Mouse (Mus musculus) embryonic stem cell, embryonic (primary cell): ENCODE results near the gene Osbp2.

Experiments used
- CTCF ChIA-PET, 4 experiments: fragments of 300-600 bp in 2 of 4; fragments of 350-600 bp in 2 of 4; sonication (Branson Sonifier 250); formaldehyde crosslinking; loops; one replicate each; lab custom pipeline; 2022; ENCODE audit warnings: inconsistent platforms in 2 of 4; lab: Charles Lee
- POLR2A ChIA-PET, 4 experiments: fragments of 300-600 bp in 2 of 4; fragments of 350-600 bp in 2 of 4; sonication (Branson Sonifier 250); formaldehyde crosslinking; loops; one replicate each; lab custom pipeline; 2022; ENCODE audit warnings: antibody characterized with exemption in 4 of 4, inconsistent platforms in 1 of 4; lab: Charles Lee

Gene Osbp2

GRCm38 (mm10) chr11:3850746-3851277, 12.9 kb downstream of the Osbp2 start:
- CTCF ChIA-PET: no interaction called here
- POLR2A ChIA-PET: interaction anchor here in 1 of 4 experiments (0.6 kb wide), 1 partner anchor 860 kb away, joined by 3 read pairs; no protein-coding TSS in a partner anchor

- POLR2A ChIA-PET: interaction anchor here in 2 of 4 experiments (1.1 to 1.9 kb wide), 5 partner anchors 9 to 63 kb away, joined by 3 to 6 read pairs (median 3); partner anchors contain the start of gene Slc35e4 (in 1 of the 2)
- CTCF ChIA-PET: interaction anchor here in 1 of 4 experiments (0.7 kb wide), 1 partner anchor 18 kb away, joined by 3 read pairs; no protein-coding TSS in a partner anchor
Observed at GRCm38 (mm10) chr11:3850315-3850614, 13.4 kb downstream of the Osbp2 start.

GRCm38 (mm10) chr11:3849469-3850314, 14.0 kb downstream of the Osbp2 start:
- POLR2A ChIA-PET: interaction anchor here in 3 of 4 experiments (0.5 to 1.9 kb wide), 9 partner anchors 8 to 517 kb away, joined by 3 to 11 read pairs (median 3); partner anchors contain the start of genes Morc2a (in 1 of the 3), Osbp2 (in 1 of the 3) and Slc35e4 (in 1 of the 3)
- CTCF ChIA-PET: interaction anchor here (0.7 to 1.2 kb wide), 6 partner anchors 14 to 72 kb away, joined by 3 to 7 read pairs (median 4); partner anchors contain the start of gene Slc35e4 (in 1 of the 4)

GRCm38 (mm10) chr11:3846351-3846750, 17.4 kb downstream of the Osbp2 start:
- ChIA-PET CTCF (interaction anchor here in 2 of 4 experiments (0.5 to 1.2 kb wide), 2 partner anchors 9 to 12 kb away, joined by 3 to 5 read pairs; no protein-coding TSS in a partner anchor), POLR2A (interaction anchor here in 1 of 4 experiments (1.5 kb wide), 1 partner anchor 18 kb away, joined by 3 read pairs; the partner anchor contains the start of gene Osbp2)

- ChIA-PET POLR2A (interaction anchor here in 2 of 4 experiments (0.8 to 1.1 kb wide), 2 partner anchors 91 to 196 kb away, joined by 3 to 4 read pairs; partner anchors contain the start of gene Morc2a (in 1 of the 2)), CTCF (interaction anchor here in 3 of 4 experiments (0.6 to 1.3 kb wide), 3 partner anchors 9 to 12 kb away, joined by 3 to 4 read pairs (median 3); no protein-coding TSS in a partner anchor)
Observed at GRCm38 (mm10) chr11:3843943-3844734, 19.6 kb downstream of the Osbp2 start.

- ChIA-PET POLR2A (interaction anchor here in 3 of 4 experiments (0.5 to 3.5 kb wide), 14 partner anchors 12 to 569 kb away, joined by 3 to 12 read pairs (median 6); partner anchors contain the start of genes Morc2a (in 2 of the 3), Osbp2 (in 2 of the 3), Drg1 (in 1 of the 3) and Slc35e4 (in 1 of the 3)), CTCF (interaction anchor here (0.5 to 3.6 kb wide), 26 partner anchors 8 to 698 kb away, joined by 3 to 17 read pairs (median 4); partner anchors contain the start of genes Slc35e4 (in 2 of the 4), Osbp2 (in 1 of the 4) and Selenom (in 1 of the 4))
Observed at GRCm38 (mm10) chr11:3835271-3835670, 28.4 kb downstream of the Osbp2 start.

- POLR2A ChIA-PET: interaction anchor here in 3 of 4 experiments (0.6 to 3.5 kb wide), 14 partner anchors 9 to 569 kb away, joined by 3 to 12 read pairs (median 5); partner anchors contain the start of genes Morc2a (in 2 of the 3), Osbp2 (in 2 of the 3), Drg1 (in 1 of the 3) and Slc35e4 (in 1 of the 3)
- CTCF ChIA-PET: interaction anchor here (0.5 to 3.6 kb wide), 52 partner anchors 8 to 697 kb away, joined by 3 to 17 read pairs (median 4); partner anchors contain the start of genes Slc35e4 (in 2 of the 4), Osbp2 (in 1 of the 4), Rnf185 (in 1 of the 4) and Selenom (in 1 of the 4)
Observed at GRCm38 (mm10) chr11:3834421-3835098, 29.1 kb downstream of the Osbp2 start.

GRCm38 (mm10) chr11:3833544-3834420, 29.9 kb downstream of the Osbp2 start:
- ChIA-PET POLR2A (interaction anchor here in 3 of 4 experiments (0.7 to 3.5 kb wide), 12 partner anchors 9 to 185 kb away, joined by 3 to 12 read pairs (median 4); partner anchors contain the start of genes Osbp2 (in 2 of the 3), Morc2a (in 1 of the 3) and Slc35e4 (in 1 of the 3)), CTCF (interaction anchor here (0.6 to 3.6 kb wide), 40 partner anchors 10 to 381 kb away, joined by 3 to 17 read pairs (median 4); partner anchors contain the start of genes Osbp2 (in 2 of the 4), Slc35e4 (in 2 of the 4), Rnf185 (in 1 of the 4) and Selenom (in 1 of the 4))

- CTCF ChIA-PET: interaction anchor here (0.5 to 3.6 kb wide), 26 partner anchors 9 to 1244 kb away, joined by 3 to 18 read pairs (median 3); partner anchors contain the start of genes Osbp2 (in 1 of the 4) and Slc35e4 (in 1 of the 4)
- POLR2A ChIA-PET: interaction anchor here (0.6 to 1.6 kb wide), 8 partner anchors 9 to 249 kb away, joined by 3 to 4 read pairs (median 3); partner anchors contain the start of gene Morc2a (in 1 of the 4)
Observed at GRCm38 (mm10) chr11:3832193-3832901, 31.4 kb downstream of the Osbp2 start.

GRCm38 (mm10) chr11:3829736-3830135, 34.0 kb downstream of the Osbp2 start:
- CTCF ChIA-PET: interaction anchor here (0.6 to 1.3 kb wide), 8 partner anchors 11 to 441 kb away, joined by 3 to 7 read pairs (median 3); partner anchors contain the start of gene Osbp2 (in 1 of the 4)
- POLR2A ChIA-PET: interaction anchor here in 2 of 4 experiments (0.6 to 0.8 kb wide), 2 partner anchors 181 to 1499 kb away, joined by 3 read pairs; partner anchors contain the start of gene Morc2a (in 1 of the 2)

- CTCF ChIA-PET: interaction anchor here in 1 of 4 experiments (2.2 kb wide), 1 partner anchor 10 kb away, joined by 9 read pairs; no protein-coding TSS in a partner anchor
Observed at GRCm38 (mm10) chr11:3824138-3824537, 39.6 kb downstream of the Osbp2 start.

GRCm38 (mm10) chr11:3823378-3823777, 40.3 kb downstream of the Osbp2 start:
- ChIA-PET CTCF (interaction anchor here in 2 of 4 experiments (1.4 to 2.2 kb wide), 2 partner anchors 8 to 10 kb away, joined by 3 to 9 read pairs; no protein-coding TSS in a partner anchor), POLR2A (interaction anchor here in 1 of 4 experiments (1.4 kb wide), 1 partner anchor 9 kb away, joined by 3 read pairs; no protein-coding TSS in a partner anchor)

More at GRCm38 (mm10) chr11:3824138-3824537, 39.6 kb downstream of the Osbp2 start:
- POLR2A ChIA-PET: no interaction called here

GRCm38 (mm10) chr11:3817986-3818758, 45.5 kb downstream of the Osbp2 start:
- ChIA-PET POLR2A (interaction anchor here (0.6 to 2.8 kb wide), 25 partner anchors 9 to 283 kb away, joined by 3 to 11 read pairs (median 3); partner anchors contain the start of genes Morc2a (in 2 of the 4), 4921536K21Rik (in 1 of the 4), Dusp18 (in 1 of the 4) and Pes1 (in 1 of the 4)), CTCF (interaction anchor here (0.6 to 2.6 kb wide), 23 partner anchors 9 to 321 kb away, joined by 3 to 17 read pairs (median 4); partner anchors contain the start of gene Slc35e4 (in 1 of the 4))
